Mouse (Mus musculus) liver, postnatal 0 days (tissue): ENCODE data around the gene Nufip2. TPM values are rescaled to one million over a fixed set of nuclear protein-coding genes. Genes with fewer than 3 reads are reported as not detected.
A peak's percentile ranks its signal among the peaks of the same experiment; 100 is the strongest.

ENCODE experiments used
- ATAC-seq: fragments of 200-750 bp; cut with Nextera tagmentation; 2 replicates; pipeline ENCODE4 v1.8.0; 2017; ENCODE audit warnings: mild to moderate bottlenecking, moderate library complexity
- DNase-seq: peaks from one replicate; pipeline ENCODE4 v3.0.0-alpha.2; 2016
- H3K27ac ChIP-seq: fragments of 300-500 bp; sonication (generic); 2 replicates; pipeline ENCODE4 v1.5.1; 2014; ENCODE audit warnings: antibody characterized with exemption, moderate library complexity, mild to moderate bottlenecking, low read depth
- H3K27me3 ChIP-seq: fragments of 300-500 bp; sonication (generic); 2 replicates; pipeline ENCODE4 v1.6.1; 2014; ENCODE audit warnings: low read length, control low read depth, mixed read lengths; ENCODE audit not compliant: insufficient read depth
- H3K36me3 ChIP-seq: fragments of 300-500 bp; sonication (generic); replicated peaks from 2 replicates; pipeline ENCODE4 v1.6.1; 2014; ENCODE audit warnings: mild to moderate bottlenecking, control low read depth, low read length, moderate library complexity, mixed read lengths; ENCODE audit not compliant: insufficient read depth
- H3K4me1 ChIP-seq: fragments of 300-500 bp; sonication (generic); 2 replicates; pipeline ENCODE4 v1.6.1; 2014; ENCODE audit warnings: antibody characterized with exemption, mild to moderate bottlenecking, control low read depth; ENCODE audit not compliant: insufficient read depth
- H3K4me2 ChIP-seq: fragments of 300-500 bp; sonication (generic); 2 replicates; pipeline ENCODE4 v1.6.1; 2014; ENCODE audit warnings: low read depth, mild to moderate bottlenecking, low read length, moderate library complexity, mixed read lengths
- H3K4me3 ChIP-seq: fragments of 300-500 bp; sonication (generic); 2 replicates; pipeline ENCODE4 v1.5.1; 2014; ENCODE audit warnings: low read depth, low read length
- H3K9ac ChIP-seq: fragments of 300-500 bp; sonication (generic); replicated peaks from 2 replicates; pipeline ENCODE4 v1.6.1; 2014; ENCODE audit warnings: mild to moderate bottlenecking, moderate library complexity
- H3K9me3 ChIP-seq: fragments of 300-500 bp; sonication (generic); 2 replicates; pipeline ENCODE4 v1.6.1; 2016; ENCODE audit warnings: mild to moderate bottlenecking, control low read depth, low read length, mixed read lengths
- CTCF ChIP-seq: sonication (generic); IDR thresholded peaks from 2 replicates; pipeline ENCODE4 v1.5.1; 2016; ENCODE audit warnings: antibody characterized with exemption, low read depth
- EP300 ChIP-seq: IDR thresholded peaks from 2 replicates; pipeline ENCODE4 v1.6.1; 2016; ENCODE audit warnings: antibody characterized with exemption, low read depth, mild to moderate bottlenecking
- WGBS: fragments of 180-500 bp; shearing (Covaris S2); extraction: QIAGEN DNeasy Blood & Tissue Kit; methylation state at CpG from one replicate; pipeline ENCODE4 v1.1.7; 2014; ENCODE audit not compliant: insufficient replicate concordance; 5-methylcytosine and 5-hydroxymethylcytosine counted together
- polyA plus RNA-seq: library from polyadenylated mRNA; unstranded; fragments of >200 nt; fragmentation: Nextera tagmentation; extraction: Ambion mirVana; gene quantifications from 2 replicates; pipeline ENCODE4 v1.2.1, GENCODE M21; 2015

Gene Nufip2
- polyA plus RNA-seq, 1 experiment from 2014 or later, result 2.0 TPM

DNA sequence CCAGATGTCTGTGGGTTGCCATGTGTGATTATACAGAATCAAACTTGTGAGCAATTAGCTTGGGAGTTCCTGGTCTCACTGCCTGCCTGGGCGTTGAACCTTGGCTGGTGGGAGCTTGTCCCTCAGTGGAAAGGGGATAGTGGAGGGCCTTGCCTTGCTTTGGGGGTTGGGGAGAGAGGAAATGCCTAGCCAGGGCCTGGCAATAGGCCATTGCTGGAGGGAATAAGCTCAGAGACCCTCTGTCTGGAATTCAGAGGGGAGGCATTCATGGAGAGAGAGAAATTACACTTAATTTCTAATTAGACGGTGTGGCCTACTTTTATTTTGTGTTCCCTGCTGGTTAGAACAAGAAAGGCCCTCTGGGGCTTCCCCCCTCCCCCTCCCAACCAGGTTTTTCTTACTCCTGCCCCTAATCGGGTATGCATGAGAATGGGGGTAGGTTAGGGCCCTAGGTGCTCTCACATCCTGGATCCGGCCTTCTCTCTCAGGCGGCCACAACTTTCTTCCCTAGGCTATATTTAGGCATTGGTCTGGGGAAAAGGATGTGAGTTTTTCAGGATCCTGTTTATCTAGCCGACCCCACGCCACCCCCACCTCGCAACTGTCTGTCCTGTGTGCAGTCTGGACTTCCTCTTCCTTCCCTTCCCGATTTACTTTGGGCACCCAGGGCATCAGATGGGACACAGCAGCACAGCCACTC lies 89.9 kb downstream of the Nufip2 start:
- DNase-seq (no peak), ATAC-seq (no peak)
- Histone ChIP-seq H3K27me3 (no peaks in the 10 kb centered on the region), H3K4me3 (no peak overlapping the region), H3K9me3 (no peaks in the 10 kb centered on the region), H3K4me2 (no peak overlapping the region), H3K4me1 (peaks cover 17% of the 10 kb centered on the region), H3K9ac (no peak overlapping the region), H3K27ac (peak overlapping the region; percentile 39; the same call in 1 of the 2 replicates), H3K36me3 (peaks cover 8% of the 10 kb centered on the region)
- 44% methylated on average over 9 of the region's 9 CpGs for WGBS
- TF ChIP-seq EP300 (no peak), CTCF (no peak)

DNA sequence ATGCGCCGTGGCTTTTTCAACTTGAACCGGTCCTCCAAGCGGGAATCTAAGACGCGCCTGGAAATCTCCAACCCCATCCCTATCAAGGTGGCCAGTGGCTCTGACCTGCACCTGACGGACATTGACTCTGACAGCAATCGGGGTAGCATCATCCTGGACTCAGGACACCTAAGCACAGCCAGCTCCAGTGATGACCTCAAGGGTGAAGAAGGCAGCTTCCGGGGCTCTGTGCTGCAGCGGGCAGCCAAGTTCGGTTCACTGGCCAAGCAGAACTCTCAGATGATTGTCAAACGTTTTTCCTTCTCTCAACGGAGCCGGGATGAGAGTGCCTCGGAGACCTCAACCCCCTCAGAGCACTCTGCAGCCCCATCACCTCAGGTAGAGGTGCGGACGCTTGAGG lies 91.5 kb downstream of the Nufip2 start:
- H3K4me2 ChIP-seq, result no peak overlapping the region
- peaks cover 8% of the 10 kb centered on the region for H3K36me3 ChIP-seq
- no peak overlapping the region for H3K9ac ChIP-seq
- H3K4me3 ChIP-seq, result no peak overlapping the region
- H3K27ac ChIP-seq, result no peak overlapping the region
- ATAC-seq (no peak), DNase-seq (no peak)
- H3K27me3 ChIP-seq, result no peaks in the 10 kb centered on the region
- H3K9me3 ChIP-seq, result no peaks in the 10 kb centered on the region
- 92% methylated on average over 17 of the region's 17 CpGs for WGBS
- H3K4me1 ChIP-seq, result peaks cover 24% of the 10 kb centered on the region
- TF ChIP-seq CTCF, result no peak
- no peak for TF ChIP-seq EP300

DNA sequence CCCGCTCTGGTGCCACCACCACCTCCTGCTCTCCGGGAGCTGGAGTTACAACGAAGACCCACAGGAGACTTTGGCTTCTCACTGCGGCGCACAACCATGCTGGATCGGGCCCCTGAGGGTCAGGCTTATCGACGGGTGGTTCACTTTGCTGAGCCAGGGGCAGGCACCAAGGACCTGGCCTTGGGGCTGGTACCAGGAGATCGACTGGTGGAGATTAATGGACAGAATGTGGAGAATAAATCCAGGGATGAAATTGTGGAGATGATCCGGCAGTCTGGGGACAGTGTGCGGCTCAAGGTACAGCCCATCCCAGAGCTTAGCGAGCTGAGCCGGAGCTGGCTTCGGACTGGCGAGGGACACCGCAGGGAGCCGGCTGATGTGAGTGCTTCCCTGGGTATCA lies 92.0 kb downstream of the Nufip2 start:
- ATAC-seq, result no peak
- TF ChIP-seq EP300, result no peak
- TF ChIP-seq CTCF, result no peak

DNA sequence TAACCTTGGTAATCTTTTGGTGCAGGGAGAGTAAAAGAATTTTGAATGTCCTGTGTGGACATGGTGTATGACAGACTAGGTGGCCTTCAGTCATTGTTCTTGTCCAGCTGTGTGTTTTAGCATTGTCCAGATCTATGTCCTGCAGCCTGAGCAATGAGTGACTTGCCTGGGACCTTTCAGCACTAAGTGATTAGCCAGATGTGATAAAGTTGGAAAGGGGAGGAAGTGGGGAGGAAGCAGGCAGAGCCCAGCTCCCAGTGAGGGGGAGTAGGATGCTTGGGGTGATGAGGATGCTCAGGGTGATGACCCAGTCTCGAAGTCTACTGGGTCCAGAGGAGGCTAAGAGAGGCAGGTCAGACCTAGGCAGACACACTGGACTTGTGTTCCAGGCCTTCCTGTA lies 93.3 kb downstream of the Nufip2 start:
- DNase-seq, result no peak
- WGBS, result 60% methylated on average over 1 of the region's 1 CpGs
- Histone ChIP-seq H3K27me3 (no peaks in the 10 kb centered on the region), H3K9me3 (no peaks in the 10 kb centered on the region), H3K36me3 (peaks cover 8% of the 10 kb centered on the region), H3K27ac (no peak overlapping the region), H3K9ac (no peak overlapping the region; the same call in 1 of the 2 replicates), H3K4me1 (peaks cover 36% of the 10 kb centered on the region), H3K4me3 (no peak overlapping the region), H3K4me2 (no peak overlapping the region)
- no peak for ATAC-seq
- TF ChIP-seq CTCF (no peak), EP300 (no peak)

More for the DNA sequence above, 92.0 kb downstream of the Nufip2 start:
- no peaks in the 10 kb centered on the region for H3K9me3 ChIP-seq
- H3K4me3 ChIP-seq, result no peak overlapping the region
- no peak overlapping the region for H3K4me2 ChIP-seq
- no peaks in the 10 kb centered on the region for H3K27me3 ChIP-seq
- H3K4me1 ChIP-seq, result peaks cover 24% of the 10 kb centered on the region
- peaks cover 8% of the 10 kb centered on the region for H3K36me3 ChIP-seq
- DNase-seq, result no peak
- WGBS, result 92% methylated on average over 17 of the region's 17 CpGs
- no peak overlapping the region for H3K27ac ChIP-seq
- H3K9ac ChIP-seq, result no peak overlapping the region

DNA sequence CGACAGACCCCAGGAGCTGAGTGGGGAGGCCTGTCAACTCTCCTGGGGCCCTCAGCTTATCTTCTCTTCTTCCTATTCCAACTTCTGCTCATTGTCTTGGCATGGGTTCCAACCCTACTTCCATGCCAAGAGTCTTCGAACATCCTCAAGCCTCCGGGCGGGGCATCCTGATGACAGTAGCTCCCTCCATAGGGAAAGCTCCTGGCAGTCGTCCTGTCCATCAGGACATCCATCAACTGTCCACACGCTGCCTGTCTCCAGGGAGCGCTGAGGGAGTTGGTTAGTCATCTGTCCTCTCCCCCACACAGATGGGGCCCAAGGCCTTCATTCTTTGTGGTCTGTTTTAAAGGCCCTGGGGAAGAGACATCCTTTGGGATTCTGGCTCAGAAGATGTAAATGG lies 95.1 kb downstream of the Nufip2 start:
- peaks cover 8% of the 10 kb centered on the region for H3K36me3 ChIP-seq
- no peak overlapping the region for H3K9ac ChIP-seq
- no peaks in the 10 kb centered on the region for H3K27me3 ChIP-seq
- TF ChIP-seq CTCF (no peak), EP300 (no peak)
- no peak for DNase-seq
- no peak overlapping the region for H3K4me3 ChIP-seq
- H3K4me1 ChIP-seq, result peaks cover 48% of the 10 kb centered on the region
- no peak overlapping the region for H3K4me2 ChIP-seq
- no peaks in the 10 kb centered on the region for H3K9me3 ChIP-seq
- peak overlapping the region; percentile 12; the same call in 1 of the 2 replicates for H3K27ac ChIP-seq
- ATAC-seq, result no peak
- 68% methylated on average over 7 of the region's 7 CpGs for WGBS

DNA sequence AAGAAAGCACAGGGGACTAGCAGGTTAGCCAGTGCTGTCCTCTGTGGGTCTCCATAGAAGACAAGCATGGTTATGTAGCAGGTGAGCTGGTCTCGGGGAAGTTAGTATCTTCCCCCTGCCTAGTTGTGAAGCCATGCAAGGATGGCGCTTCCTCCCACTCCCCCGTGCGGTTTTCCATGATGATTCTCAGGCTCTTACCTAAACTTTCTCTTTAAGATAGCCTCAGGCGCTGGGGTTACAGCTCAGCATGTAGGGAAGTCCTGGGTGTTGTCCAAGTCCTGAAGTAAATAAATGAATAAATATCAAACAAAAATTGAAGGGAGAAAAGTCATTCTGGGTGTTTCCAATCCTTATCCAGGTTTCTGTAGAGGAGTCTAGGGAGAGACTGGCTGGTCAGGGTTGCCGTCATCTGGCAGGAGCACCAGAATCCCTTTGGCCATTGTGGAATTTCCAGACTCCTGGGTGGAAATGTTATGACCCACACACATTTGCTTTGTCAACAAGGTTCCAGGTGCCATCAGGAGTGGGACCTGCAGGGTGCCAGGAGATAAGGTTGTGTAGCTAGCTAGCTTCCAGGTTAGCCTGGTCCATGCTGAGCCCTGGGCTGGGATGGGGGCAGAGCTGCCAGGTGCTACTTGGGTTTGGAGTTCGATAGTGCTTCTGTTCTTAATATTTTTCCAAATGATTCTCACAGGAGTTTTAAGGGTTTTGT lies 96.3 kb downstream of the Nufip2 start:
- H3K27ac ChIP-seq, result peak overlapping the region; percentile 29; the same call in 1 of the 2 replicates
- DNase-seq, result no peak
- ATAC-seq, result no peak
- H3K4me3 ChIP-seq, result no peak overlapping the region
- no peaks in the 10 kb centered on the region for H3K9me3 ChIP-seq
- no peak for TF ChIP-seq EP300
- no peak for TF ChIP-seq CTCF
- no peak overlapping the region for H3K9ac ChIP-seq
- H3K4me2 ChIP-seq, result no peak overlapping the region
- H3K36me3 ChIP-seq, result peaks cover 8% of the 10 kb centered on the region
- H3K27me3 ChIP-seq, result no peaks in the 10 kb centered on the region
- peaks cover 59% of the 10 kb centered on the region for H3K4me1 ChIP-seq
- 78% methylated on average over 7 of the region's 7 CpGs for WGBS
